Mouse (Mus musculus): ENCODE results near the gene Evi2a. TPM values are rescaled to one million over a fixed set of nuclear protein-coding genes. Genes with fewer than 3 reads are reported as not detected.

Gene Evi2a
- 1 to 10 TPM; 2.3 to 2.5 TPM for total RNA-seq (2021)
- long read RNA-seq, experiment 1, transcript Evi2a-201 (2 exons, 1,463 nt): major isoform, 5 of 5 reads
- long read RNA-seq, experiment 1, partial matches to known transcripts: 0 of 5 reads
- long read RNA-seq, experiment 1, other reads (novel, unspliced or antisense): 0 of 5 reads
- long read RNA-seq, experiment 2: 0 reads

GRCm38 (mm10) chr11:79530333-79530761, at the start of gene Evi2a, which contains the start of gene Evi2:
Gene Evi2a (minus strand): TSS chr11:79530609.
Gene Evi2 (minus strand): TSS chr11:79530589.
- peak in 1 of 2 experiments; percentile 6 for DNase-seq

GRCm38 (mm10) chr11:79577741-79578140, 47.3 kb upstream of the Evi2a start:
- peak; percentile 73 to 76 for DNase-seq

- DNase-seq: no peak
These were observed 45.1 kb upstream of the Evi2a start for GRCm38 (mm10) chr11:79575383-79576073.

GRCm38 (mm10) chr11:79573836-79574235, 43.4 kb upstream of the Evi2a start:
- DNase-seq: no peak

- no peak for DNase-seq
These were observed 39.9 kb upstream of the Evi2a start for GRCm38 (mm10) chr11:79570319-79570718.

- no peak for DNase-seq
These were observed 37.9 kb upstream of the Evi2a start for GRCm38 (mm10) chr11:79568197-79568911.

- DNase-seq: no peak
These were observed 36.5 kb upstream of the Evi2a start for GRCm38 (mm10) chr11:79566947-79567346.

- DNase-seq: no peak
These were observed 33.1 kb upstream of the Evi2a start for GRCm38 (mm10) chr11:79563493-79563892.

GRCm38 (mm10) chr11:79560536-79560935, 30.1 kb upstream of the Evi2a start:
- DNase-seq: no peak

- DNase-seq: peak in 1 of 2 experiments; percentile 15
These were observed 22.2 kb upstream of the Evi2a start for GRCm38 (mm10) chr11:79552622-79553021.

- DNase-seq: no peak
These were observed 5.9 kb upstream of the Evi2a start for GRCm38 (mm10) chr11:79536293-79536692.

- no peak for DNase-seq
These were observed 5.1 kb upstream of the Evi2a start for GRCm38 (mm10) chr11:79535554-79535953.

GRCm38 (mm10) chr11:79533950-79534690, 3.7 kb upstream of the Evi2a start:
- DNase-seq: peak; percentile 50 to 66

GRCm38 (mm10) chr11:79533311-79533710, 2.9 kb upstream of the Evi2a start:
- DNase-seq: no peak

GRCm38 (mm10) chr11:79531485-79531884, 1.1 kb upstream of the Evi2a start:
- no peak for DNase-seq

- no peak for DNase-seq
These were observed 365 bp upstream of the Evi2a start for GRCm38 (mm10) chr11:79530774-79531173.

GRCm38 (mm10) chr11:79529736-79530135, 673 bp downstream of the Evi2a start:
- no peak for DNase-seq

GRCm38 (mm10) chr11:79529226-79529625, 1.2 kb downstream of the Evi2a start:
- no peak for DNase-seq

GRCm38 (mm10) chr11:79528601-79529000, 1.8 kb downstream of the Evi2a start:
- DNase-seq: peak in 1 of 2 experiments; percentile 5

GRCm38 (mm10) chr11:79527739-79528384, 2.5 kb downstream of the Evi2a start:
- no peak for DNase-seq

GRCm38 (mm10) chr11:79527015-79527738, 3.2 kb downstream of the Evi2a start:
- peak; percentile 28 for DNase-seq

Measured in adrenal gland, postnatal 36 days (tissue).